11 mouse cellular contexts compared by ENCODE assay signal in the genomic region with DNA sequence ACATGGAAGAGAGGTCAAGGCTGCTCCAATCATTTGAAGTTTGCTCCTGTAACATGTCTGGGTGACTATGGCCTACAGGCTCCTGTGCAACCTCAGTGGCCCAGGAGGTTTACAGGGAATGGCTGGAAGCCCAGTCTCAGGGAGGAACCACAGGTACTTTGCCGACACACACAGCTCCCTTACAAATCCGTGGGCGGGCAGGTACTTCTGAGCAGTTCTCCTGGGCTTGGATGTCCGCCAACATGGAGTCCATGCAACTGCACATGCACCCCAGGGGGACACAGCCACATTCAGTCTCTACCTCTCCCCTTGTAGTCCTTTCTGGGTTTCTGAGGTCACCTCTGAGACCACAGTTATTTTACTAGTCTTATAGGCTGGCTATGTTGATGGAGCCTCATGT.
"Had no signal": no experiment of that assay in that cellular context is flagged by ENCODE, and none has a peak within 500 bp of the region (broad histone marks: within the 10 kb centered on the region; RNA-seq: fewer than 3 reads in every experiment).

No protein-coding gene starts in this region.

- H3K4me3 ChIP-seq: left cerebral cortex, adult 2 months; limb, embryonic 10.5 days; liver, embryonic 15.5 days; midbrain, embryonic 15.5 days; neural tube, embryonic 12.5 days had no signal

- H3K27ac ChIP-seq: left cerebral cortex, adult 2 months; limb, embryonic 10.5 days; liver, embryonic 15.5 days; midbrain, embryonic 15.5 days; neural tube, embryonic 12.5 days had no signal

- H3K27me3 ChIP-seq: liver, embryonic 15.5 days; midbrain, embryonic 15.5 days had no signal

- H3K9ac ChIP-seq: liver, embryonic 15.5 days; midbrain, embryonic 15.5 days; neural tube, embryonic 12.5 days had no signal

- DNase-seq: kidney, adult 18-20 months; lung, adult 2 months; thymus, adult 2 months; thymus, postnatal 25 days had no signal

- H3K9me3 ChIP-seq: limb, embryonic 10.5 days; liver, embryonic 15.5 days; midbrain, embryonic 15.5 days; neural tube, embryonic 12.5 days had no signal

- H3K4me2 ChIP-seq: liver, embryonic 11.5 days; liver, embryonic 15.5 days; midbrain, embryonic 15.5 days; neural tube, embryonic 12.5 days had no signal

- H3K36me3 ChIP-seq: midbrain, embryonic 15.5 days had no signal

- ATAC-seq: lung, postnatal 0 days; midbrain, embryonic 15.5 days had no signal
